Mouse (Mus musculus) intestine, embryonic 16.5 days (tissue): ENCODE data around the gene Mbd5. TPM values are rescaled to one million over a fixed set of nuclear protein-coding genes. Genes with fewer than 3 reads are reported as not detected.

Experiments
- ATAC-seq: fragments of 200-750 bp; cut with Nextera tagmentation; 2 replicates; pipeline ENCODE4 v1.8.0; 2017; ENCODE audit warnings: moderate TSS enrichment, moderate library complexity
- H3K27ac ChIP-seq: fragments of 300-500 bp; sonication (generic); 2 replicates; pipeline ENCODE4 v1.5.1; 2014; ENCODE audit warnings: mild to moderate bottlenecking, low read length
- H3K27me3 ChIP-seq: fragments of 300-500 bp; sonication (generic); replicated peaks from 2 replicates; pipeline ENCODE4 v1.6.1; 2014; ENCODE audit warnings: low read length, control low read depth, mixed read lengths; ENCODE audit not compliant: control insufficient read depth, insufficient read depth
- H3K36me3 ChIP-seq: fragments of 300-500 bp; sonication (generic); 2 replicates; pipeline ENCODE4 v1.6.1; 2014; ENCODE audit warnings: low read length, control low read depth; ENCODE audit not compliant: control insufficient read depth, insufficient read depth
- H3K4me1 ChIP-seq: fragments of 300-500 bp; sonication (generic); 2 replicates; pipeline ENCODE4 v1.6.1; 2014; ENCODE audit warnings: low read length, control low read depth, mixed read lengths; ENCODE audit not compliant: control insufficient read depth, insufficient read depth
- H3K4me2 ChIP-seq: fragments of 300-500 bp; sonication (generic); 2 replicates; pipeline ENCODE4 v1.6.1; 2014; ENCODE audit warnings: low read depth, low read length, control low read depth
- H3K4me3 ChIP-seq: fragments of 300-500 bp; sonication (generic); 2 replicates; pipeline ENCODE4 v1.5.1; 2014; ENCODE audit warnings: mild to moderate bottlenecking, low read length
- H3K9ac ChIP-seq: fragments of 300-500 bp; sonication (generic); 2 replicates; pipeline ENCODE4 v1.6.1; 2014; ENCODE audit warnings: low read depth, low read length
- H3K9me3 ChIP-seq: fragments of 300-500 bp; sonication (generic); 2 replicates; pipeline ENCODE4 v1.6.1; 2016; ENCODE audit warnings: low read length, control low read depth; ENCODE audit not compliant: control insufficient read depth
- WGBS: fragments of 180-500 bp; shearing (Covaris S2); extraction: QIAGEN DNeasy Blood & Tissue Kit; methylation state at CpG from one replicate; pipeline ENCODE4 v1.1.7; 2014; 5-methylcytosine and 5-hydroxymethylcytosine counted together
- polyA plus RNA-seq: library from polyadenylated mRNA; unstranded; fragments of >200 nt; fragmentation: Nextera tagmentation; extraction: Ambion mirVana; gene quantifications from 2 replicates; pipeline ENCODE4 v1.2.1, GENCODE M21; 2015

Gene Mbd5
- polyA plus RNA-seq, 1 experiment from 2014 or later, result 17.3 TPM

DNA sequence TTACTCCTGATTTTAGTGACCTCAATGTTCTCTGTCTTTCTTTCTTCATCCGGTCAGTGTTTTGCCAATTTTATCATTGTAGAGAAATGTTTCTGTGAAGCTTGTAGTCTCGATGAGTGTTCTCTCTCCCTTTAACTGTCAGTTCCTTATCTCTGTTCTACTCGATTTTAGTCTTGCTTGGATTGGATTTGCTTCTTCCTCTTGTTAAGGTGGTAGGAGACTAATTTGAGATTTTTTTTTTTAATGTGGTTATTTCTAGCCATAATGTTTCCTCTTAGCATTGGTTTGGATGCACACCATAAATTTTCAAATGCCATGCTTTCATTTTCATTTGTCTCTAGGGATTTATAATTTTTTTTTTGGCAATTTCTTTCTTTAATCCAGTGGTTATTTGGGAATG is 29.6 kb downstream of the Mbd5 start:
- no peaks in the 10 kb centered on the region for H3K4me1 ChIP-seq
- no peak overlapping the region for H3K9ac ChIP-seq
- no peak overlapping the region for H3K4me2 ChIP-seq
- no peaks in the 10 kb centered on the region for H3K27me3 ChIP-seq
- ATAC-seq, result no peak
- 76% methylated on average over 3 of the region's 3 CpGs for WGBS
- no peaks in the 10 kb centered on the region for H3K36me3 ChIP-seq
- no peak overlapping the region for H3K4me3 ChIP-seq
- no peak overlapping the region for H3K27ac ChIP-seq
- H3K9me3 ChIP-seq, result no peaks in the 10 kb centered on the region

DNA sequence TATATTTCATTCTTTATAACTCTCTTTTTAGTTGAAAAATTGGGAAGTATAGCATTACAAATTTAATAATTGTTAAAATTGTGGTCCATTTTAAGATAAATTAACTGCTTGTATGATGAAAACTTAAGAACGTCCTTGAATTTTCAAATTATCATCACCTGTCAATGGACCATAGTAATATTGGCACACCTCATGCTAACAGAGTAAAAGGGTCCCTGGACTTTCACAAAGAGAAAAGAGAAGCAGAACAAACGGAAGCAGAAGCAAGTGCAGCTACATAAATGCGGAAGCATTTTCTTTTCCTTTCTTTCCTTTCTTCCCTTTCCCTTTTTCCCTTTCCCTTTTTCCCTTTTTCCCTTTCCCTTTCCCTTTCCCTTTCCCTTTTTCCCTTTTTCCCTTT is 41.0 kb downstream of the Mbd5 start:
- no peaks in the 10 kb centered on the region for H3K27me3 ChIP-seq
- no peaks in the 10 kb centered on the region for H3K9me3 ChIP-seq
- no peak for ATAC-seq
- 89% methylated on average over 3 of the region's 3 CpGs for WGBS
- no peak overlapping the region for H3K4me3 ChIP-seq
- H3K36me3 ChIP-seq, result no peaks in the 10 kb centered on the region
- H3K4me1 ChIP-seq, result no peaks in the 10 kb centered on the region
- H3K27ac ChIP-seq, result no peak overlapping the region
- H3K9ac ChIP-seq, result no peak overlapping the region
- H3K4me2 ChIP-seq, result no peak overlapping the region

DNA sequence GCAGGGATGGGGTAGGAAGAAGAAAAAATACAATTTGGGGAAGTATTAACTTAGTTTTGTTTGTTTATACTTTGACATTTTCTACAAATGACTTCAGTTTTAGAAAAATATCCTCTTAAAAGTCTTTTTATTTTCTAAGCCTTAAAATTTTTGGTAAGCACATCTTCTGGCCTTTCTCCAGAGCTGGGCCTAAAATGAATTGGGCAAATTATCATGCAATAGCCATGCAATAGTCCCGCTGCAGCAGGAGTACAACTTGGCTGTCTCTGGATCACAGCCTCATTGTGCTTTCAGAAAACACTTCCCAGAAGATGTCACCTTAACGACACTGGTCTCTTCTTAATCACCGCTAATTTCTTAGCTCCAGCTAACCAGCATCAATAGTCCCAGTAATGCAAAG is 91.2 kb downstream of the Mbd5 start:
- H3K4me3 ChIP-seq, result no peak overlapping the region
- H3K9ac ChIP-seq, result no peak overlapping the region
- no peak for ATAC-seq
- H3K27me3 ChIP-seq, result no peaks in the 10 kb centered on the region
- H3K27ac ChIP-seq, result no peak overlapping the region
- H3K4me1 ChIP-seq, result no peaks in the 10 kb centered on the region
- WGBS, result 86% methylated on average over 3 of the region's 3 CpGs
- H3K4me2 ChIP-seq, result no peak overlapping the region
- H3K36me3 ChIP-seq, result no peaks in the 10 kb centered on the region
- no peaks in the 10 kb centered on the region for H3K9me3 ChIP-seq

DNA sequence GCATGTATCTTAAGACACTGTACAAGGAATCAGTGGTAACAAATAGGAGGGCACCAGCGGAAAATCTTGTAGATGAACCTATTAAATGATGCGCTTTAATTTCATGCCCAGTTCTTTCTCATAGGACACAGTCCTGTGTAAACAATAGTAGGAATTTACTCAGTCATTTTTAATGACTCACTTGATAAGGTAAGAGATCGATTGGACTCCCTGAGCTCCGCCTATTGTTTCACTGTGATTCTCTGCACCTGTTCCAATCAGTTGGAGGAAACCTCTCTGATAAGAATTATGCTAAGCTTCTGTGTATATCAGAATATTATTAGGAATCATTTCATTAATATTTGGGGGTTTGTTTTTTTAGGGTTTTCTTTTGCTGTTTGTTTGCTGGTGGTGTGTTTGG is 100.7 kb downstream of the Mbd5 start:
- H3K27me3 ChIP-seq, result no peaks in the 10 kb centered on the region
- H3K27ac ChIP-seq, result no peak overlapping the region
- H3K4me2 ChIP-seq, result no peak overlapping the region
- 70% methylated on average over 4 of the region's 4 CpGs for WGBS
- H3K9me3 ChIP-seq, result no peaks in the 10 kb centered on the region
- no peak overlapping the region for H3K9ac ChIP-seq
- ATAC-seq, result peak; percentile 75; the same call in 1 of the 2 replicates
- H3K4me3 ChIP-seq, result no peak overlapping the region
- H3K4me1 ChIP-seq, result no peaks in the 10 kb centered on the region
- H3K36me3 ChIP-seq, result no peaks in the 10 kb centered on the region

DNA sequence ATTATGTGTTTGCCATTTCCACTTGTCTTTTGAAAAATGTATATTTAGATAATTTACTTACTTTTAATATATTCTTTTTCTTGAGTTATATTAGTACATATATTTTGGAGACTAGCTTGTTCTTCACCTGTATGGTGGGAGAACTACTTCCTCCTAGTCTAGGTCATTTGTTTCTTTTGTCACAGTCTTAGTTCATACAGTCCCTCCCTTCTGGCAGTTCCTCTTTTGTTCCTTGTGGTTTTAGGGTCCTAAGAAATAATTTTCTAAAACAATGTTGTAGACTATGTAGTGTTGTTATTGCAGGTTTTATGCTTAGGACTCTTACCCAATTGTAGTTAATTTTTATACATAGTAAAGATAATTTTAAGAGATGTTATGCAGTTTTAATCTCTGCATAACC is 118.6 kb downstream of the Mbd5 start:
- no peak overlapping the region for H3K4me2 ChIP-seq
- no peak overlapping the region for H3K4me3 ChIP-seq
- no peaks in the 10 kb centered on the region for H3K36me3 ChIP-seq
- H3K9me3 ChIP-seq, result no peaks in the 10 kb centered on the region
- H3K27ac ChIP-seq, result no peak overlapping the region
- no peak for ATAC-seq
- no peak overlapping the region for H3K9ac ChIP-seq
- H3K27me3 ChIP-seq, result no peaks in the 10 kb centered on the region
- no peaks in the 10 kb centered on the region for H3K4me1 ChIP-seq

DNA sequence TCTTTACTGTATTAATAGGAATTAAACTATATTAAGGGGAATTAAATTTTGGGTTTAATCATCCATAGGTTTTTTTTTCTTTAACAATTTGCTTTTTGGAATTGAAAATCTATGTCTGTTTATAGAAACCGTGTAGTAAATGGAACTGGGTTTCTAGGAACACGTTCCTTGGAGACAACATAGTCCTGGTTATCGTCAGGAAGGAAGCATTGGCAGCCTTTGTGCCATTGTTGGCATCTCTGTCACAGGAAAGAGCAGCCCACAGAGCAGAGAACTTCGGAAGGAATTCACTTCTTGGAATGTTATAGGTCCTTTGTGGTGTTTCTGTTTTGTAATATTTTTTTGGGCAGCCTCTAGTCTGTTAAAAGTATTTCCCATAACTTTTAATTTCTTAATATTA is 135.7 kb downstream of the Mbd5 start:
- Histone ChIP-seq H3K4me2 (no peak overlapping the region), H3K9ac (no peak overlapping the region), H3K36me3 (no peaks in the 10 kb centered on the region), H3K27ac (no peak overlapping the region), H3K27me3 (no peaks in the 10 kb centered on the region), H3K9me3 (no peaks in the 10 kb centered on the region), H3K4me1 (no peaks in the 10 kb centered on the region), H3K4me3 (no peak overlapping the region)
- 51% methylated on average over 4 of the region's 4 CpGs for WGBS
- no peak for ATAC-seq

DNA sequence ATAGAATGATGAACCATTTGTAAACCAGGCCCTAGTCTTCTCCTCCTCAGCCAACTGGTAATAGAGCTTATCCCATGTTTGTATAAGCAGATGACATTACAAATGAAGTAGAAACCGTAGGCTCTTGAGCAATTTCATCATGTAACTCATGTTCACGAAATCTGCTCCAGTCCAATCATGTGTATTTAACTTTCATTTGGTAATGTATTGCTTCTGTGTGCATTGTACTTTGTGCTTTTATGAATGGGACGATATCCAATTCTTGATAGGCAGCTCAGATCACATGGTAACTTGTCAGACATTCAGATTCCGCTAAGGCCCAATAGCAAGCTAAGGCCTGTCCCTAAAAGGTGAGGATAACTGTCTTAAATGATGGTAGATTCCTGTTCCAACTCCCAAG is 141.5 kb downstream of the Mbd5 start:
- H3K9ac ChIP-seq, result no peak overlapping the region
- H3K36me3 ChIP-seq, result no peaks in the 10 kb centered on the region
- no peak for ATAC-seq
- no peak overlapping the region for H3K4me2 ChIP-seq
- H3K27ac ChIP-seq, result no peak overlapping the region
- H3K4me1 ChIP-seq, result no peaks in the 10 kb centered on the region
- H3K9me3 ChIP-seq, result no peaks in the 10 kb centered on the region
- no peak overlapping the region for H3K4me3 ChIP-seq
- 90% methylated on average over 4 of the region's 4 CpGs for WGBS
- H3K27me3 ChIP-seq, result no peaks in the 10 kb centered on the region

DNA sequence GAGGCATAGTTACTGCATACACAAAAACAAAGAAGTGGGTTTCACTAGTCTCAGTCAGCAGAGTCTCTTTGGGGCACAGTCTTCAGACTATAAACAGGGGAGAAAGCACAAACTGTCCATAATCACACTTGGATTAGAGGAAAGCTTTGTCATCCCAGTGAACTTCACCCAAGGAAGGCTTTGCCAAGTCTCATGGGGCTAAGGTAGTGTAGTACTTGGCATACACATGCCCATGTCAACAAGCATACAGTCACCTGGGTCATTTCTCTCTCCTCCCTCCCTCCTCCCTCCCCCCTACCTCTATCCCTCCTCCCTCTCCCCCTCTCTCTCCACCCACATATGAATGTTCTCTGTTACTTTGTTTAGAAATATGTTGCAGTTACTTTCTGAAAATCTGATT is 147.5 kb downstream of the Mbd5 start:
- ATAC-seq, result no peak
- no peak overlapping the region for H3K4me3 ChIP-seq
- no peak overlapping the region for H3K4me2 ChIP-seq
- H3K27me3 ChIP-seq, result no peaks in the 10 kb centered on the region
- H3K9ac ChIP-seq, result no peak overlapping the region
- no peaks in the 10 kb centered on the region for H3K36me3 ChIP-seq
- H3K27ac ChIP-seq, result no peak overlapping the region
- no peaks in the 10 kb centered on the region for H3K9me3 ChIP-seq
- no peaks in the 10 kb centered on the region for H3K4me1 ChIP-seq

DNA sequence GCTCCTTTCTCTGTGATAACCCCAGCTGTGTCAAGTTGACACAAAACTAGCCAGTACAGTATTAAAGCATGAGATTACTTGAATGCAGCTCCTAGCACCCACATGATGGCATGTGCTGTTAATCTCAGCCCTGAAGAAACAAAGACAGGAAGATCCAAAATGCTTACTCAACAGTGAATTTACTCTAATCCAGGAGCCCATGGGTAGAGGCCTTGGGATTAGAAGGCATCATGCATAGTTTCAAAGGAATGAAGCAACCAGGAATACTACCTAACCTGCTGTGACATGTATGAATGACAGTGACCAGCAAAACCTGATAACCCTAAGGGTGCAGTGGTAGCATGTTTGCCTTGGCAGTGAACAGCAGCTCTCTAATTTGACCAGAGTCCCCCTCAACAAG is 159.6 kb downstream of the Mbd5 start:
- H3K9ac ChIP-seq, result no peak overlapping the region
- no peaks in the 10 kb centered on the region for H3K9me3 ChIP-seq
- no peak overlapping the region for H3K27ac ChIP-seq
- H3K4me3 ChIP-seq, result no peak overlapping the region
- H3K27me3 ChIP-seq, result no peaks in the 10 kb centered on the region
- no peak for ATAC-seq
- no peak overlapping the region for H3K4me2 ChIP-seq
- H3K4me1 ChIP-seq, result no peaks in the 10 kb centered on the region
- no peaks in the 10 kb centered on the region for H3K36me3 ChIP-seq

DNA sequence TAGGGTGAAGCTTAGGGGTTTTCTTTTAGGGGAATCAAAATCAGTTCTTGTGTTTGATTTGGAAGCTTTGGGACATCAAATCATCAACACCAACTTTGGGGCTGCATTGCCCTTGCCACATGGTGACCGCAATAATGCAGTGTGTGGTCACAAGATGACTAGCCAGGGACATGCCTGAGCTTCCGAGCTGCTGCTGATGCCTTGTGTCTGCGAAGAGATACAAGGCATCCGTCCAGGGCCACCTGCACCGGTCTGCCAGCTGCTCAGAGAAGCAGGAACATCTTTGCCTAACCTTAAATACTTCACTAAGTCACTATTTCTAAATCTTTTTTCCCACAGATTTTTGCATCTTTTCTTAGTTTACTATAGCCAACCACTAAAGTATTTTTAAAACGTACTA is 170.6 kb downstream of the Mbd5 start:
- H3K9ac ChIP-seq, result no peak overlapping the region
- H3K36me3 ChIP-seq, result no peaks in the 10 kb centered on the region
- no peak overlapping the region for H3K4me2 ChIP-seq

More for the DNA sequence above, 170.6 kb downstream of the Mbd5 start:
- no peak overlapping the region for H3K27ac ChIP-seq
- no peaks in the 10 kb centered on the region for H3K27me3 ChIP-seq
- ATAC-seq, result no peak
- no peak overlapping the region for H3K4me3 ChIP-seq
- no peaks in the 10 kb centered on the region for H3K9me3 ChIP-seq
- 94% methylated on average over 6 of the region's 6 CpGs for WGBS
- no peaks in the 10 kb centered on the region for H3K4me1 ChIP-seq
